Mouse (Mus musculus) embryonic fibroblast, embryonic 13.5 days (primary cell): Measurements from ENCODE around the gene Robo3.

Source experiments
- CTCF ChIP-seq: IDR thresholded peaks from 2 replicates; pipeline ENCODE4 v1.5.1; 2011; ENCODE audit warnings: mild to moderate bottlenecking, control low read depth, low read length, moderate library complexity, borderline replicate concordance; ENCODE audit not compliant: insufficient read depth
- POLR2A ChIP-seq: IDR thresholded peaks from 2 replicates; pipeline ENCODE4 v1.6.1; 2011; ENCODE audit warnings: low read depth, mild to moderate bottlenecking, control low read depth, low read length, moderate library complexity

- TF ChIP-seq POLR2A (no peak), CTCF (no peak)
Measured at GRCm38 (mm10) chr9:37459665-37460042, 26.6 kb upstream of the Robo3 start.
